Mouse (Mus musculus) liver, embryonic 14.5 days (tissue): ENCODE data around the gene 1190002N15Rik.

ENCODE experiments used
- CTCF ChIP-seq: IDR thresholded peaks from 2 replicates; pipeline ENCODE4 v1.5.1; 2016; ENCODE audit warnings: antibody characterized with exemption, low read depth, control low read depth
- EP300 ChIP-seq: IDR thresholded peaks from 2 replicates; pipeline ENCODE4 v1.6.1; 2016; ENCODE audit warnings: antibody characterized with exemption, low read depth

DNA sequence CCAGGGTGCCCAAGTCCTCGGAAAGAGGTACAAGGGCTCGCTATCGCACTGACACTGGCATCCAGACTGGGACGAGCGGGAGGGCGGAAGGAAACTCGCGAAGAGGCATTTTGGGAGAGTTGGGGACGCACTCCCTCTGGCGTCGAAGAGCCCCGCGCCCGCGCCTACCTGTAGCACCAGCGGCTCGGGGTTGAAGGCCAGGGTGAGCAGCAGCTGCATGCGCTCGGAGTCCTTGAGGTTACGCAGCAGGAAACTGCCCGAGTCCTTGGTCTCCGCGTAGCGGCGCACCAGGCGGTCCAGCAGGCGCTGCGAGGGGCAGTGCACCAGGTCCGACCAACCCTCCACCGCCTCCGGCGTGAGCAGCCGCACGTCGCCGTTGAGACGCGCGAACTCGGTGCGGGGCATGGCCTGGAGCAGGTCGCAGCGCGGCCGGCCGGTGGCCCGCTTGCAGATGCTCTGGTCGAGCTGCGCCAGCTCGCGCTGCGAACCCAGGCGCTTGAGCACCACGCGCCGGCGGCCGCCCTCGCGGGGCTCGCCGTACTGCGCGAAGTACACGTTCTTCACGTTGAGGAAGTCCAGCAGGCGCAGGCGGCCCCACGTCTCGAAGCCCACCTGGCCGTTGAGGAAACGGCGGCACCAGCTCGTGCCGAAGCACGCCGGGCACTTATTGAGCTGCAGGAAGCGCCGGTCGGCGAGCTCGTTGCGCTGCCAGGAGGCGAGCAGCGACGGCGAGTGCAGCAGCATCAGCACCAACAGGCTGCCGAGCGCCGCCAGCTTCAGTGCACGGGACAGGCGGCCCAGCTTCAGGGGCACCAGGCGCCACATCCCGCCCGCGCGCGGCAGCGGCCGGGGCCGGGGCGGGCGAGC, 597 bp downstream of the 1190002N15Rik start:
- TF ChIP-seq EP300, result no peak
- TF ChIP-seq CTCF, result peak; percentile 64
